Mouse (Mus musculus) fibroblast of lung, adult 2 months (primary cell): ENCODE results near the gene Cdh1.

Source experiments
- DNase-seq: peaks from one replicate; pipeline ENCODE4 v3.0.0-alpha.2; 2011; ENCODE audit warnings: low read depth

Cdh1 gene

GRCm38 (mm10) chr8:106672786-106673185 lies 69.6 kb downstream of the Cdh1 start:
- DNase-seq = no peak

DNA sequence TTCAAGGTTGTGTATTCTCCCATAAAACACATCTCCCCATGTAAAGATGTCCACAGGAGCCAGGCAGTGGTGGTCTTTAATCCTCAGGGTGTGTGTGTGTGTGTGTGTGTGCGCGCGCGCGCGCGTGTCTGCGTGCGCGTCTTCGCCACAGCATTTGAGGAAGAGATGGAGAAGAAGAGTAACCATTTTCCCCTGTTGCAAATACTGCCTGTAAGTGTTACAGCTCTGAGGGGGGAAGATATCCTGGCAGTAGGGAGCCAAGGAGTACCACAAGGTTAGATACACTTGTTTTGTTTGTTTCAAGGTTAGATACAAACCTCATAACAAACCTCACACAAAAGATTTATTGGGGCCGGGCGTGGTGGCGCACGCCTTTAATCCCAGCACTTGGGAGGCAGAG lies 71.2 kb downstream of the Cdh1 start:
- DNase-seq = no peak

GRCm38 (mm10) chr8:106674894-106675293 lies 71.7 kb downstream of the Cdh1 start:
- no peak for DNase-seq

DNA sequence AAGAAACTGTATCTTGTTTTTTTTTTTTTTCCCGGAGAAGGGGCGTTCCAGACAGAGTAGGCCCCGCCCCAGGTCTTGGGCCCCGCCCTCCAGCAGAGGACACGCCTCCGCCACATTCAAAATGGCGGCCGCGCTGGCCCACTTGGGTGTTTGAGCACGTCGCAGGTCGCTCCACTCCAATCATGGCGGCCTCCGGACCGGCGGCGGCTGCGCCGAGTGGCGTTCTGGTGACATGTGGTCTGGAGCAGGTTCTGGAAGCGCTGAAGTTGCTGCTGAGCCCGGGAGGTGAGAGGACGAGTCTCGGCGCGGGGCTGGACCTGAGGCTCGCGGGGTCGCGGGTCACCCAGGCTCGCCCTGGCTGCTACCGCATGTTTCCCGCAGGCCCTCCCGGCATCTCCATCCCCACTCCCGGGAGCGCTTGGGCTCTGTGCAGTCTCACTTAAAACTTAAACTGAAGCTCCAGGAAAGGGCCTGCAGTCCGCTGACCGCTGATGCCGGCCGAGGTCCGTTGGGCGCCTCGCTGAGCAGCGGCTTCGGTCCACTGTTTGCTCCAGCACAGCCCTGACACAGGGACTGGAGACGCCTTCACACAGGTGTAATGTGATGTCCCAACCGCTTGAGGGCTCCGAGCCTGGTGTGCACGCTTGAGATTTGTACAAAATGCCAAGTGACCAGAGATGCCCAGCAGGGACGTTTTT lies 80.0 kb downstream of the Cdh1 start, which contains the start of gene Tango6:
Gene Tango6, plus strand, starts transcription at position 98 of the 698 bp plus-strand sequence.
- peak; percentile 54 for DNase-seq

- DNase-seq = no peak
Observed at GRCm38 (mm10) chr8:106684387-106684786, 81.2 kb downstream of the Cdh1 start.

GRCm38 (mm10) chr8:106687479-106687878 lies 84.3 kb downstream of the Cdh1 start:
- DNase-seq = peak; percentile 20

DNA sequence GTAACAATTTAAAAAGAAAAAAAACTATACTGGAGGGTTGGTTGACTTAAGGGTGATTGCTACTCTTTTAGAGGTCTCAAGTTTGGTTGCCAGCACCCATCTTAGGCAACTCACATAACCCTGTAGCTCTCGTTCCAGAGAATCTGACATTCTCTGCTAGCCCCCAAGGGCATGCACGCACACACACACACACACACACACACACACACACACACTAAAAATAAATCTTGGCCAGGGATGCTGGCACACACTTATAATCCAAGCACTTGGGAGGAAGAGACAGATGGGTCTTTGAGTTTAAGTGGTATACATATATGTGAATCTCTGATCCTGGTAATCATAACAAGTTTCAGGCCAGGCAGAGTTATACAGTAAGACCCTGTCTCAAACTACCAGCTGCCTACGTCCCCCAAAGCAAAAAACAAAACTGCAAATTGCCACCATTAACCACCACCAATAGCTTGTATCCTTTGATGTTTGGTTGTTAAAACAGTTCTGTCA lies 94.6 kb downstream of the Cdh1 start:
- no peak for DNase-seq

DNA sequence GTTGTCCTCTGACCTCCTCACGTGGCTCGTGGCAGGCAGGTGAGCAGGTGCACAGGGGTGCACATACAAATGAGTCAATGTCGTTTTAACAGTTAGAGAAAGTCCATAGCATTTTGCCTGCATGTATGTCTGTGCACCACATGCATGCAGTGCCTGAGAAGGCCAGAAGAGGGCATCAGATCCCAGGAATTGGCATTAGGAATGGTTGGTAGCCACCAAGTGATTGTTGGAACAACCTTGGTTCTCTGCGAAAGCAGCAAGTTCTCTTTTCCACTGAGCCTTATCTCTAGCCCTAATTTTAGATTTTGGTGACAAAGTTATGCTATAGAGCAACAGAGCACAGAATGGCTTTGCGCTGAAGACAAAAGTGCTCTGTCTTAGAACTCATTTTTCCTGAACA lies 96.4 kb downstream of the Cdh1 start:
- no peak for DNase-seq

DNA sequence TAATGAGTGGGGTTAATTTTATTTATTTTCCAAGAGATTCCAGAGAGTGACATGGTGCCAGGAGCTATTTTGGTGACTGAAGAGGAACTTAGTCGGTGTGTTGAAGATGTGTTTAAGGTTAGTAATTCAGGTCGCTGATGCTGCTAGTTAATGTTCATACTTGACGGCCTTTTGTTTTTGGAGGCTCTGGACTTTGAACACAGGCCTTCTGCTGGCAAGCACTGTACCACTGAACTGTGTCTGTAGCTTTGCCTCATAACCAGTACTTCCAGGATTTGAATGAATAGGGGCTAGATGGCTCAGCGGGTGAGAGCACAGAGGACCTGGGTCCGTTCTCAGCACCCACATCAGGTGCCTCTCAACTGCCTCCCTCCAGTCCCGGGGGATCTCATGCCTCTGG lies 97.0 kb downstream of the Cdh1 start:
- no peak for DNase-seq

DNA sequence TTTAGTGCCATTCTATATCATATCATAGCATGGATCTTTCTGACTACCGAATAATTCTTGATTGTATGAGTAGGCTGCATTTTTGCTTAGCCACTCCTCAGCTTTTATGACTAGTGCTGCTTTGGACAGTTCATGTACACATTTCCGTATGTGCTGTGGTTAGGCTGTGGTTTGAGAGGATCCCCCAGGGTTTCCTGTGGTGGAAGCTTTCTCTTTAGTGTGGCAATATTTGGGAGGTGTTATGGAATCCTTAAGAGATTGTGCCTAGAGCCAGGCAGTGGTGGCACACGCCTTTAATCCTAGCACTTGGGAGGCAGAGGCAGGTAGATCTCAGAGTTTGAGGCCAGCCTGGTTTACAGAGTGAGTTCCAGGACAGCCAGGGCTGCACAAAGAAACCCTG lies 98.2 kb downstream of the Cdh1 start:
- no peak for DNase-seq

DNA sequence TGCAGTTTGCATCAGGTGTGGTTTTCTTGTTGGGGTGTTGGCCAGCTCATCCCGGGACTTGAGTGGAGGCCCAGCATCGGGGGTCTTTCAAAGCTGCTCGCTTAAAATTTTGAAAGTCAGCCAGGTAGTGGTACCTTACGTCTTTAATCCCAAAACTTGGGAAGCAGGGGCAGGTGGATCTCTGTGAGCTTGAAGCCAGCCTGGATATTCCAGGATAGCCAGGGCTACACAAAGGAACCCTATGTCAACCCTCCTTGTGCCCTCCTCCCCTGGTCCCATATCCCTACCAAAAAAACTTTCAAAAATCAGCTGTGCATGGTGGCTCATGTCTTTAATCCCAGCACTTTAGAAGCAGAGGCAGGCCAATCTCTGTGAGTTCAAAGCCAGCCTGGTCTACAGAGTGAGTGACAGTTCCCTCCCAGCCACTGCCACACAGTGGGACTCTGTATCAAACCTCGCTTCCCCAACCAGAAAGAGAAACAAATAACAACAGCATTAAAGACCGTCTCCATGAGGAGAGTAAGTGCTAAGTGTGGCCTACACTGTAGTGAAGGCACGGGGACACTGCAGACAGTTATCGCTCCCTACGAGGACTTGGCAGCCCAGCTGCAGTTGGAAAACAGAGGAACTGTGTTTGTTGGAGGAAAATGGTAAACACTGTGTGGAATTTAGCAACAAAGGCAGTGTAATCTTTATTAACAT lies 101.2 kb downstream of the Cdh1 start:
- no peak for DNase-seq

- no peak for DNase-seq
Observed at GRCm38 (mm10) chr8:106704901-106705321, 101.8 kb downstream of the Cdh1 start.

DNA sequence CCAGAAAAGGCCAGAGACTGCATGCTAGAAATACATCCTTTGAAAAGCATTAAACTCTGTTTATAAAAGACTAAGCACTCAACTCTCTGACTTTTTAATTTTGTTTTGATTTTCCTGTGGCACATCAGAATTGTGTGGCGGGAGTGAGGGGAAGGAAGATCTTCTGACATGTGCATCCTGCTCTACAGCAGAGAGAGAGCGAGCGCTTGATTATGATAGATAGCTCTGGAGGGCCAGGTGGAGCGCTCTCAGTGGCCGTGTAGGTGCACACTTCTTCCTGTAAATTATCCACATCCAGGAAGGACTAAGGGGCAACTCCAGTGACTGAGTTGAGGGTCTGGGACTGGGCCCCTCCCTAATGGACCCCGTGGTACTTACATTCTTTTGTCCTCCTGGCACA lies 103.0 kb downstream of the Cdh1 start:
- DNase-seq = no peak

GRCm38 (mm10) chr8:106710002-106710401 lies 106.9 kb downstream of the Cdh1 start:
- DNase-seq = no peak

- DNase-seq = no peak
Observed at GRCm38 (mm10) chr8:106712487-106712886, 109.3 kb downstream of the Cdh1 start.

DNA sequence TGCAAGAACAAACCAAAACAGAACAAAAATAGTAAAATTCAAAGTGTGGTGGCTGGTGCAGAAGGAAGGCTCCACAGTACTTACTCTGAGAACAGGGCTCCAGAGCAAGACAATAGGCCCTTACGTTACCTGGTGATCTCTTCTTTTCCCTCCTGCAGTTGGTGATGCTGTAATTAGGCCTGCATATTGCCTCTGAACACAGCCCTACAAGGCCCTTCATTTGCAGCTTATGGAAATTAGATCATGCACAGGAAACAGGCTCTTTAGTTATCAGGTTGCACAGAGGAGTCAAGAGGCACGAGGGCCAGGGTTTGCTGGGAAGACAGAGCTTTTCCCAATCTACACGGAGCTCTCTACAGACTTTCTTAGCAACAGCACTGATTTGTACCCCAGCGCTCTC lies 111.1 kb downstream of the Cdh1 start:
- no peak for DNase-seq

DNA sequence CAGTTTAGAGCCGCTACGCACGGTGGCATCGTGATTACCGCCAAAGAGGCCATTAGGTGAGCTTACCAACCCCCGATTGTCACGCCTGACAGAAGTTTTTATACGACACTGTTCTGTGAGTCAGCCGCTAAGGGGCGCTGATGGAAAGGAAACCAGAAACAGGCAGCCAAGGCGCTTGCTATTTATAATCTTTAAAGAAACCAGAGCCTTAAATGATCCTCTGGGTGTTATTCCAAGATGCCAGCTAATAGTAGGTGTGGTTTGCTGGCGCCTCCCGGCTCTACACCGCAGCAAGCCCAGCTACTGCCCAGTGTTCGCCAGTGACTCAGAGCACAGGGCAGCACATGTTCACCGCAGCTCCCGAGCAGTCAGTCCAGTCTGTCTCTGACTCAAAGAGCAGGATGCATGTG lies 114.9 kb downstream of the Cdh1 start:
- DNase-seq = peak; percentile 97
